Mouse (Mus musculus): ENCODE measurements at regions not wholly inside any gene's neighbourhood (a gene's known extent, or its start where the extent isn't known, plus 50 kb on each side); places are given as distances from the start of the nearest gene placed in this dataset.

DNA sequence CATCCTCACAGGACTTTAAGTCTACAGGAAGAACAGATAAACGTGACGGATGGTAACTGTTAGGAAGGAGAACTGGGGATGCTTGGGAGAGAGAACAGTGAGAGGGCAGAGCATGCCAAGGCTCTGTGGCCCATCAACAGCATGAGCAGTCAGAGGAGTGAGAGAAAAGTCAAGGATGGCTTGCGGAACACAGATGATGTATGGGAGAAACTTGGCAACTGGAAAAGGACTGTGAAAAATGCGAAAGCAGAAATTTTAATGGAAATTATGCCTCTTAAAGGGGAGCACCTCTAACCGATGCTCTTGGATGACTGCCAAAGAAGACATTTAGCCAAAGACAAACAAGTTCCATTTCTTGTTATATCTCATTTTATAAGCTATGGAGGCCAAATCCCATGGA lies 382.6 kb downstream of the Sorl1 start:
- ATAC-seq (ENCODE audit: low FRiP score), result no peak
- no peak overlapping the region for H3K4me2 ChIP-seq
- 89% methylated on average over 5 of the region's 5 CpGs for WGBS
- H3K36me3 ChIP-seq (replicated peaks), result no peaks in the 10 kb centered on the region
- no peak overlapping the region for H3K9ac ChIP-seq
- H3K27me3 ChIP-seq, result no peaks in the 10 kb centered on the region
- H3K9me3 ChIP-seq, result no peaks in the 10 kb centered on the region
- H3K4me3 ChIP-seq (replicated peaks), result no peak overlapping the region
- peaks cover 15% of the 10 kb centered on the region for H3K4me1 ChIP-seq
- H3K27ac ChIP-seq, result no peak overlapping the region

GRCm38 (mm10) chr9:41740536-41740935 lies 383.6 kb downstream of the Sorl1 start:
- Histone ChIP-seq H3K9me3 (no peaks in the 10 kb centered on the region), H3K4me2 (no peak overlapping the region), H3K36me3 (replicated peaks) (no peaks in the 10 kb centered on the region), H3K27me3 (no peaks in the 10 kb centered on the region), H3K4me3 (replicated peaks) (no peak overlapping the region), H3K4me1 (peaks cover 18% of the 10 kb centered on the region), H3K27ac (no peak overlapping the region), H3K9ac (no peak overlapping the region)
- 96% methylated on average over 8 of the region's 8 CpGs for WGBS
- no peak for ATAC-seq (ENCODE audit: low FRiP score)

- Histone ChIP-seq H3K4me1 (peaks cover 29% of the 10 kb centered on the region), H3K4me2 (peak overlapping the region; percentile 53; the same call in 1 of the 2 replicates), H3K27ac (peak overlapping the region; percentile 97), H3K4me3 (replicated peaks) (no peak overlapping the region), H3K36me3 (replicated peaks) (no peaks in the 10 kb centered on the region), H3K9ac (no peak overlapping the region), H3K9me3 (no peaks in the 10 kb centered on the region), H3K27me3 (no peaks in the 10 kb centered on the region)
- no peak for ATAC-seq (ENCODE audit: low FRiP score)
- 16% methylated on average over 6 of the region's 6 CpGs for WGBS
Measured at GRCm38 (mm10) chr9:41737671-41738070, 386.4 kb downstream of the Sorl1 start.

DNA sequence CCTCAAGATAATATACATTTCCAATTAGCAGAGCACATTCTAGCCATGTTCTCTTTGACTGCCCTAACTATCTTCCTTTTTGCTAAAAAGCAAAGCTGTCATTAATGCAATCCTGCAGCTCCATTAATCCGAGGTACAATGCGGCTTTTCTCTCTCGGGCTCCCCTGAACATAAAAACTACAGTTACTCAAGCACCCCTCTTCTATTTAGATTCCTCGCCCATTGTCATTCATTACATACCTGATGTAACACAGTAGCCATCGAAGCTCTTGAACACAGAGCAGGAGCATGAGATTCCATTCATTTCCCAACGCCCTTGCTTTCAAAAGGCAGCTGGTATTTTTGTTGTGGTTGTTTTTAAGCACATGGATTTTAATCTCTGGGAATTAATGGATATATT lies 387.2 kb downstream of the Sorl1 start:
- peak; percentile 59 for ATAC-seq (ENCODE audit: low FRiP score)

GRCm38 (mm10) chr9:41736234-41736859 lies 387.8 kb downstream of the Sorl1 start:
- Histone ChIP-seq H3K27me3 (no peaks in the 10 kb centered on the region), H3K9ac (peak overlapping the region; percentile 49), H3K36me3 (replicated peaks) (no peaks in the 10 kb centered on the region), H3K4me2 (peak overlapping the region; percentile 53), H3K4me1 (peaks cover 29% of the 10 kb centered on the region), H3K27ac (peak overlapping the region; percentile 97), H3K4me3 (replicated peaks) (peak overlapping the region; percentile 33), H3K9me3 (no peaks in the 10 kb centered on the region)
- under 1% methylated on average over 16 of the region's 16 CpGs for WGBS
- peak; percentile 84 for ATAC-seq (ENCODE audit: low FRiP score)

More for the DNA sequence above, 387.2 kb downstream of the Sorl1 start:
- WGBS, result 2% methylated on average over 6 of the region's 6 CpGs
- H3K4me2 ChIP-seq, result peak overlapping the region; percentile 53
- H3K36me3 ChIP-seq (replicated peaks), result no peaks in the 10 kb centered on the region
- H3K9ac ChIP-seq, result peak overlapping the region; percentile 49
- peak overlapping the region; percentile 97 for H3K27ac ChIP-seq
- H3K27me3 ChIP-seq, result no peaks in the 10 kb centered on the region
- H3K9me3 ChIP-seq, result no peaks in the 10 kb centered on the region
- H3K4me1 ChIP-seq, result peaks cover 29% of the 10 kb centered on the region
- H3K4me3 ChIP-seq (replicated peaks), result peak overlapping the region; percentile 33

GRCm38 (mm10) chr9:41735448-41736233 lies 388.5 kb downstream of the Sorl1 start:
- H3K4me2 ChIP-seq, result peak overlapping the region; percentile 53
- H3K4me1 ChIP-seq, result peaks cover 29% of the 10 kb centered on the region
- H3K36me3 ChIP-seq (replicated peaks), result no peaks in the 10 kb centered on the region
- H3K9me3 ChIP-seq, result no peaks in the 10 kb centered on the region
- H3K9ac ChIP-seq, result peak overlapping the region; percentile 49
- peak overlapping the region; percentile 97 for H3K27ac ChIP-seq
- ATAC-seq (ENCODE audit: low FRiP score), result peak; percentile 89
- WGBS, result under 1% methylated on average over 22 of the region's 22 CpGs
- H3K4me3 ChIP-seq (replicated peaks), result peak overlapping the region; percentile 33
- H3K27me3 ChIP-seq, result no peaks in the 10 kb centered on the region

DNA sequence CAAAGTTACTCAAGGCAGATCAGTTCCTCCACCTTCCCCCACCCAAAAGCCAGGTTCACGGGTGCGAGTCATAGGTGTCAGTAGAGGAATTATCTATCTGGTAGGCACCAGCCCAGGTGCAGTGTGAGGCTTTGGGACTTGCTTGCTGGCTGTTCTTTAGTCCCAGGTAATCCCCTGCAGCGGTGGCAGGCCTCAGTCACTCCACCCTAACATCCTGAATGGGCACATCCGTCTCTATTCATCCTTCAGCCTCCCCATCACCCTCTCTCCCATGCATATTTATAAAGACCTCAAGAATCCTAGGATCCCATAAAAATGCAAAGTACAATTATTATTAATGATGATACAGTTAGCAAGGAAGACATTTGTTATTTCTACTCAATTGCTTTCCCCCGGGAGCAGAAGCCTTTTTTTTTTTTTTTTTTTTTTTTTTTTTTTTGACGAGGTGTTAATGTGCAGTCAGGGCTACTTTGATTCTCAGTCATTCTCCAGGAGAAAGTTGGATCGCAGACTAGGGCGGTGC lies 389.1 kb downstream of the Sorl1 start:
- Histone ChIP-seq H3K9ac (peak overlapping the region; percentile 49), H3K4me2 (peak overlapping the region; percentile 53), H3K4me1 (peaks cover 29% of the 10 kb centered on the region), H3K27me3 (no peaks in the 10 kb centered on the region), H3K4me3 (replicated peaks) (peak overlapping the region; percentile 33), H3K36me3 (replicated peaks) (no peaks in the 10 kb centered on the region), H3K27ac (peak overlapping the region; percentile 97), H3K9me3 (no peaks in the 10 kb centered on the region)
- 12% methylated on average over 8 of the region's 8 CpGs for WGBS
- peak; percentile 34; the same call in 1 of the 2 replicates for ATAC-seq (ENCODE audit: low FRiP score)

DNA sequence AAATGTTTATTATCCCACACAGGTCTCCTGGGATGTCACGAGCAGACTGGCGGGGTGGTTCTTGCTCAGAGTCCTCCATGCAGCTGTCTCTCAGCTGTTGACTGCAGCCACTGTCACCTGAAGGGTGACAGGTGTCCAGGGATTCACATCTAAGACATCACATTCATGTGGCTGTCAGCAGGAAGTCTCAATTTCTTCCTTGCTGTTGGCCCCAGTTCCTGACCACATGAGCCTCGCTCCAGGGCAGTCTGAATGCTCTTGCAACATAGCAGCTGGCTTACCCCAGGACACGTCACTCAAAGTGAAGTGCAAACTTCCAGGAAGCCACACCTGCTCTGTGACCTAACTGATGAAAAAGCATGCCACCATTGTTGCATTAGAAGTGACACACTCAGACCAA lies 402.5 kb downstream of the Sorl1 start:
- H3K9me3 ChIP-seq, result no peaks in the 10 kb centered on the region
- H3K4me1 ChIP-seq, result no peaks in the 10 kb centered on the region; the same call in 1 of the 2 replicates
- no peaks in the 10 kb centered on the region for H3K36me3 ChIP-seq (replicated peaks)
- 82% methylated on average over 4 of the region's 4 CpGs for WGBS
- no peak overlapping the region for H3K27ac ChIP-seq
- H3K4me2 ChIP-seq, result no peak overlapping the region
- no peak for ATAC-seq (ENCODE audit: low FRiP score)
- H3K27me3 ChIP-seq, result no peaks in the 10 kb centered on the region
- H3K4me3 ChIP-seq (replicated peaks), result no peak overlapping the region
- no peak overlapping the region for H3K9ac ChIP-seq

DNA sequence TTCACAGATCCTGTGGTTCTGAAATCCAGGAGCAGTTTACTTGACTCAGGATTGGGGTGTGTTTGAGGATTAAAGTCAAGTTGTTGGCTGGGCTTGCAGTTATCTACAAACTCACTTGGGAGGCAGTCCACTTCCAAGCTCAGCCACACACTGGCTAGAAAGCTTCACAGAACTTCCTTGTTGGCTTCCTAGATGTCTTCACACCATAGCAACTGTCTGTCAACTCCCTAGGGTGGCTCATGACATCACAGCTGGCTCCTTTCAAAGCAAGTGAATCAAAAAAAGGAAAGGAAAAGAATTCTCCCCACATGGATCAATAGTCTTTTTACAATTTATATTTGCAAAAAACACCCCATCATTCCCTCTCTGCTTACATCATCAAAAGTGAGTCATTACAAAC lies 408.9 kb downstream of the Sorl1 start:
- Histone ChIP-seq H3K4me2 (no peak overlapping the region), H3K9me3 (no peaks in the 10 kb centered on the region), H3K36me3 (replicated peaks) (no peaks in the 10 kb centered on the region), H3K27ac (no peak overlapping the region), H3K27me3 (no peaks in the 10 kb centered on the region), H3K9ac (no peak overlapping the region), H3K4me3 (replicated peaks) (no peak overlapping the region), H3K4me1 (no peaks in the 10 kb centered on the region)
- ATAC-seq (ENCODE audit: low FRiP score), result no peak

GRCm38 (mm10) chr9:41705972-41706371 lies 418.1 kb downstream of the Sorl1 start:
- H3K4me3 ChIP-seq (replicated peaks), result no peak overlapping the region
- H3K27ac ChIP-seq, result 0 out of 2 replicates have a peak overlapping the region, but pooled peaks have one; percentile 31
- no peak overlapping the region for H3K4me2 ChIP-seq
- no peaks in the 10 kb centered on the region for H3K9me3 ChIP-seq
- peaks cover 24% of the 10 kb centered on the region for H3K4me1 ChIP-seq
- H3K9ac ChIP-seq, result no peak overlapping the region
- H3K36me3 ChIP-seq (replicated peaks), result no peaks in the 10 kb centered on the region
- no peaks in the 10 kb centered on the region for H3K27me3 ChIP-seq
- no peak for ATAC-seq (ENCODE audit: low FRiP score)

DNA sequence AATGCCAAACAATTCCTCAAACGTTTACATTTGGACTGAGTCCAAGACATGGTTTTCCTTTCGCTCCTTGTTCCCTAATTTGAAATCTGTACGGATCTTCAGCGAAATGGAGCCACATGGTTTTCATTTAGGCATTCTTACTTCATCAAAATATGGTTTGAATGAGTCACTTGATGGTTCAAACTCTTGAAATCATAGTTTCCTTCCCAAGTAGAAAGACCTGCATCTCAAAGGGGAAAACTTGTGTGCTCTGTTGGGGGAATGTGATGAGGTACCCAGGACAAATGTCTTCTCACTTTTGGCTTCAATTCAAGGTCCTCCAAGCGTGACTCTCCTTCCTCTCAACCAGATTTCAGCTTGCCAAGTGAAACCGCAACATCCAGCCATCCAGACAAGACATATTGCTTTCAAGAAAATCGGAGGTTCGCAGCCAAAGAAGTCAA lies 418.6 kb downstream of the Sorl1 start:
- H3K4me2 ChIP-seq, result no peak overlapping the region
- H3K4me1 ChIP-seq, result peaks cover 29% of the 10 kb centered on the region
- H3K4me3 ChIP-seq (replicated peaks), result no peak overlapping the region
- no peaks in the 10 kb centered on the region for H3K27me3 ChIP-seq
- 75% methylated on average over 8 of the region's 8 CpGs for WGBS
- H3K9me3 ChIP-seq, result no peaks in the 10 kb centered on the region
- H3K36me3 ChIP-seq (replicated peaks), result no peaks in the 10 kb centered on the region
- no peak overlapping the region for H3K9ac ChIP-seq
- no peak overlapping the region for H3K27ac ChIP-seq
- no peak for ATAC-seq (ENCODE audit: low FRiP score)

DNA sequence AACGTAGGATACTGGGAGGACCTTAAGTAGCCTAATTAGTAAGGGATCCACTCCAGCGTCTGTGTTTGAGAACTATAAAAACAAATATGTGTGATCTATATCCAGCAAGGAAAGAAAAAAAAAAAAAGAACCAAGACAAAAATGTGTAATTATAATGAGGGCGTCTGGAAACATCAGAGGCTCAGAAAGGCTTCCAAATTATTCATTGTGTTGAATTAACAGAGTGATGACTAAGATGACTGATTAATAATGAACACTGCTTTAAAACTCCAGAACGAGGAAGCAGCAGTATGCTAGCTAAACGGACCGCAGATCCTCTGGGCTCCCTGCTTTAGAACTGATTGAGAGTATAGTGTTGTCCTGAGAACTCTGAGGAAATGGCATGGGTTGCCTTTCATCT lies 421.0 kb downstream of the Sorl1 start:
- 51% methylated on average over 6 of the region's 6 CpGs for WGBS
- Histone ChIP-seq H3K27ac (no peak overlapping the region), H3K36me3 (replicated peaks) (no peaks in the 10 kb centered on the region), H3K4me3 (replicated peaks) (no peak overlapping the region), H3K9ac (no peak overlapping the region), H3K27me3 (no peaks in the 10 kb centered on the region), H3K9me3 (no peaks in the 10 kb centered on the region), H3K4me2 (no peak overlapping the region), H3K4me1 (peaks cover 45% of the 10 kb centered on the region)
- no peak for ATAC-seq (ENCODE audit: low FRiP score)

Measured in forebrain, embryonic 12.5 days (tissue).